Mouse (Mus musculus) erythroblast, embryonic 14.5 days (primary cell): Measurements from ENCODE around the gene Mrps17.

Source experiments
- GATA1 ChIP-seq: IDR thresholded peaks from 2 replicates; pipeline ENCODE4 v1.6.1; 2012; ENCODE audit warnings: low read length, inconsistent platforms, mixed read lengths
- TAL1 ChIP-seq: IDR thresholded peaks from 3 replicates; pipeline ENCODE4 v1.6.1; 2012; ENCODE audit warnings: low read length, inconsistent platforms, mixed read lengths

- TF ChIP-seq GATA1 (no peak), TAL1 (no peak)
Measured at GRCm38 (mm10) chr5:129690528-129690927, 24.8 kb upstream of the Mrps17 start.
